Mouse (Mus musculus): ENCODE results near the gene Iqgap2. TPM values are rescaled to one million over a fixed set of nuclear protein-coding genes. Genes with fewer than 3 reads are reported as not detected.

Iqgap2 gene
- total RNA-seq, 2 experiments from 2014 or later, result 0.94 to 1.3 TPM

GRCm38 (mm10) chr13:95665644-95666356 lies 225.9 kb downstream of the Iqgap2 start:
- Histone ChIP-seq H3K27ac (no peak overlapping the region), H3K4me3 (no peak overlapping the region)
- intact Hi-C loops (cut with DNase I), result no loop called here
- TF ChIP-seq CTCF (IDR thresholded peaks at IDR 0.05), result no peak
- DNase-seq, result no peak

GRCm38 (mm10) chr13:95663834-95664233 lies 227.9 kb downstream of the Iqgap2 start:
- Histone ChIP-seq H3K27ac (no peak overlapping the region), H3K4me3 (no peak overlapping the region)
- intact Hi-C loops (cut with DNase I), result no loop called here
- TF ChIP-seq CTCF (IDR thresholded peaks at IDR 0.05), result no peak
- no peak for DNase-seq

- no peak for DNase-seq
- Histone ChIP-seq H3K4me3 (peak overlapping the region; percentile 29; the same call in 1 of the 2 replicates), H3K27ac (no peak overlapping the region)
- intact Hi-C loops (cut with DNase I), result no loop called here
- no peak for TF ChIP-seq CTCF (IDR thresholded peaks at IDR 0.05)
Observed at GRCm38 (mm10) chr13:95659432-95659831, 232.3 kb downstream of the Iqgap2 start.

GRCm38 (mm10) chr13:95657171-95657570 lies 234.6 kb downstream of the Iqgap2 start:
- Histone ChIP-seq H3K27ac (no peak overlapping the region), H3K4me3 (no peak overlapping the region)
- intact Hi-C loops (cut with DNase I), result no loop called here
- TF ChIP-seq CTCF (IDR thresholded peaks at IDR 0.05), result no peak
- DNase-seq, result no peak

- Histone ChIP-seq H3K27ac (no peak overlapping the region), H3K4me3 (no peak overlapping the region)
- peak; percentile 29 for DNase-seq
- intact Hi-C loops (cut with DNase I), result no loop called here
- no peak for TF ChIP-seq CTCF (IDR thresholded peaks at IDR 0.05)
Observed at GRCm38 (mm10) chr13:95655284-95655683, 236.4 kb downstream of the Iqgap2 start.

- H3K4me3 ChIP-seq, result no peak overlapping the region
- no peak for TF ChIP-seq CTCF (IDR thresholded peaks at IDR 0.05)
- DNase-seq, result no peak
- intact Hi-C loops (cut with DNase I), result no loop called here
- no peak overlapping the region for H3K27ac ChIP-seq
Observed at GRCm38 (mm10) chr13:95653696-95654095, 238.0 kb downstream of the Iqgap2 start.

- no peak overlapping the region for H3K27ac ChIP-seq
- TF ChIP-seq CTCF (IDR thresholded peaks at IDR 0.05), result no peak
- intact Hi-C loops (cut with DNase I), result no loop called here
Observed at GRCm38 (mm10) chr13:95651870-95652668, 239.7 kb downstream of the Iqgap2 start.

GRCm38 (mm10) chr13:95649941-95650340 lies 241.8 kb downstream of the Iqgap2 start:
- no peak for TF ChIP-seq CTCF (IDR thresholded peaks at IDR 0.05)

More at GRCm38 (mm10) chr13:95651870-95652668, 239.7 kb downstream of the Iqgap2 start:
- DNase-seq, result no peak
- H3K4me3 ChIP-seq, result no peak overlapping the region

GRCm38 (mm10) chr13:95647248-95647647 lies 244.5 kb downstream of the Iqgap2 start:
- DNase-seq, result no peak
- intact Hi-C loops (cut with DNase I), result no loop called here
- TF ChIP-seq CTCF (IDR thresholded peaks at IDR 0.05), result no peak
- Histone ChIP-seq H3K27ac (no peak overlapping the region), H3K4me3 (no peak overlapping the region)

More at GRCm38 (mm10) chr13:95649941-95650340, 241.8 kb downstream of the Iqgap2 start:
- intact Hi-C loops (cut with DNase I), result no loop called here
- H3K4me3 ChIP-seq, result no peak overlapping the region
- no peak for DNase-seq
- no peak overlapping the region for H3K27ac ChIP-seq

GRCm38 (mm10) chr13:95646687-95647111 lies 245.0 kb downstream of the Iqgap2 start:
- TF ChIP-seq CTCF (IDR thresholded peaks at IDR 0.05), result no peak
- no peak overlapping the region for H3K4me3 ChIP-seq
- intact Hi-C loops (cut with DNase I), result no loop called here
- H3K27ac ChIP-seq, result no peak overlapping the region
- DNase-seq, result no peak

GRCm38 (mm10) chr13:95643740-95644139 lies 248.0 kb downstream of the Iqgap2 start:
- H3K27ac ChIP-seq, result no peak overlapping the region
- H3K4me3 ChIP-seq, result no peak overlapping the region
- DNase-seq, result no peak
- intact Hi-C loops (cut with DNase I), result no loop called here
- no peak for TF ChIP-seq CTCF (IDR thresholded peaks at IDR 0.05)

- H3K4me3 ChIP-seq, result no peak overlapping the region
- peak overlapping the region; percentile 38; the same call in 1 of the 2 replicates for H3K27ac ChIP-seq
- intact Hi-C loops (cut with DNase I), result no loop called here
- DNase-seq, result no peak
- no peak for TF ChIP-seq CTCF (IDR thresholded peaks at IDR 0.05)
Observed at GRCm38 (mm10) chr13:95641061-95641986, 250.4 kb downstream of the Iqgap2 start.

Data from gastrocnemius, adult 2 months (tissue).